Mouse (Mus musculus) embryonic facial prominence, embryonic 11.5 days (tissue): Measurements from ENCODE around the gene Mgme1. TPM values are rescaled to one million over a fixed set of nuclear protein-coding genes. Genes with fewer than 3 reads are reported as not detected.

Experiments
- ATAC-seq: fragments of 200-750 bp; cut with Nextera tagmentation; replicated peaks from 2 replicates; pipeline ENCODE4 v1.8.0; 2017; ENCODE audit warnings: low read depth; ENCODE audit not compliant: insufficient number of reproducible peaks, low FRiP score, low TSS enrichment
- DNase-seq: peaks from one replicate; pipeline ENCODE4 v3.0.0-alpha.2; 2015; ENCODE audit warnings: low spot score
- H3K27ac ChIP-seq: fragments of 300-500 bp; sonication (generic); replicated peaks from 2 replicates; pipeline ENCODE4 v1.5.1; 2014; ENCODE audit warnings: mild to moderate bottlenecking, low read depth, low read length, control low read depth
- H3K27me3 ChIP-seq: fragments of 300-500 bp; sonication (generic); 2 replicates; pipeline ENCODE4 v1.6.1; 2014; ENCODE audit warnings: mild to moderate bottlenecking, low read length, moderate library complexity, mixed read lengths; ENCODE audit not compliant: control insufficient read depth, insufficient read depth
- H3K36me3 ChIP-seq: fragments of 300-500 bp; sonication (generic); replicated peaks from 2 replicates; pipeline ENCODE4 v1.6.1; 2014; ENCODE audit warnings: low read depth, mild to moderate bottlenecking, low read length, moderate library complexity, mixed read lengths; ENCODE audit not compliant: control insufficient read depth, insufficient read depth
- H3K4me1 ChIP-seq: fragments of 300-500 bp; sonication (generic); 2 replicates; pipeline ENCODE4 v1.6.1; 2014; ENCODE audit warnings: low read length, mixed read lengths; ENCODE audit not compliant: control insufficient read depth, insufficient read depth
- H3K4me2 ChIP-seq: fragments of 300-500 bp; sonication (generic); 2 replicates; pipeline ENCODE4 v1.6.1; 2014; ENCODE audit warnings: low read depth, mild to moderate bottlenecking, control low read depth, low read length, moderate library complexity
- H3K4me3 ChIP-seq: fragments of 300-500 bp; sonication (generic); 2 replicates; pipeline ENCODE4 v1.5.1; 2014; ENCODE audit warnings: low read depth, low read length, control low read depth
- H3K9ac ChIP-seq: fragments of 300-500 bp; sonication (generic); replicated peaks from 2 replicates; pipeline ENCODE4 v1.6.1; 2014; ENCODE audit warnings: mild to moderate bottlenecking, control low read depth, low read length
- H3K9me3 ChIP-seq: fragments of 300-500 bp; sonication (generic); replicated peaks from 2 replicates; pipeline ENCODE4 v1.6.1; 2016; ENCODE audit warnings: mild to moderate bottlenecking, low read length, inconsistent platforms, mixed read lengths; ENCODE audit not compliant: control insufficient read depth
- WGBS: fragments of 180-500 bp; shearing (Covaris S2); extraction: QIAGEN DNeasy Blood & Tissue Kit; methylation state at CpG from one replicate; pipeline ENCODE4 v1.1.7; 2014; 5-methylcytosine and 5-hydroxymethylcytosine counted together
- polyA plus RNA-seq: library from polyadenylated mRNA; unstranded; fragments of >200 nt; fragmentation: Nextera tagmentation; extraction: Ambion mirVana; gene quantifications from 2 replicates; pipeline ENCODE4 v1.2.1, GENCODE M21; 2014

Gene Mgme1
- polyA plus RNA-seq, 1 experiment from 2014 or later: 20.1 TPM

GRCm38 (mm10) chr2:144279742-144280141, 9.3 kb downstream of the Mgme1 start:
- no peak overlapping the region for H3K27ac ChIP-seq
- H3K4me3 ChIP-seq: no peak overlapping the region
- DNase-seq (no peak), ATAC-seq (no peak)
- 90% methylated on average over 5 of the region's 5 CpGs for WGBS
- no peaks in the 10 kb centered on the region for H3K4me1 ChIP-seq
- H3K4me2 ChIP-seq: no peak overlapping the region
- H3K9ac ChIP-seq: no peak overlapping the region
- no peaks in the 10 kb centered on the region for H3K9me3 ChIP-seq
- H3K27me3 ChIP-seq: no peaks in the 10 kb centered on the region
- no peaks in the 10 kb centered on the region for H3K36me3 ChIP-seq

- Histone ChIP-seq H3K4me3 (no peak overlapping the region), H3K27me3 (no peaks in the 10 kb centered on the region), H3K9ac (no peak overlapping the region), H3K27ac (no peak overlapping the region), H3K36me3 (no peaks in the 10 kb centered on the region), H3K4me1 (no peaks in the 10 kb centered on the region), H3K4me2 (no peak overlapping the region), H3K9me3 (no peaks in the 10 kb centered on the region)
- WGBS: 85% methylated on average over 3 of the region's 3 CpGs
- ATAC-seq (no peak), DNase-seq (no peak)
These were observed 10.1 kb downstream of the Mgme1 start for GRCm38 (mm10) chr2:144280568-144280967.

GRCm38 (mm10) chr2:144281417-144281816, 11.0 kb downstream of the Mgme1 start:
- H3K9me3 ChIP-seq: no peaks in the 10 kb centered on the region
- H3K9ac ChIP-seq: no peak overlapping the region
- H3K4me2 ChIP-seq: no peak overlapping the region
- ATAC-seq (no peak), DNase-seq (no peak)
- no peak overlapping the region for H3K27ac ChIP-seq
- H3K4me3 ChIP-seq: no peak overlapping the region
- H3K4me1 ChIP-seq: no peaks in the 10 kb centered on the region
- 72% methylated on average over 3 of the region's 3 CpGs for WGBS
- no peaks in the 10 kb centered on the region for H3K36me3 ChIP-seq
- H3K27me3 ChIP-seq: no peaks in the 10 kb centered on the region

- no peaks in the 10 kb centered on the region for H3K36me3 ChIP-seq
- H3K4me3 ChIP-seq: no peak overlapping the region
- ATAC-seq (no peak), DNase-seq (no peak)
- H3K27ac ChIP-seq: no peak overlapping the region
- no peaks in the 10 kb centered on the region for H3K4me1 ChIP-seq
- no peak overlapping the region for H3K4me2 ChIP-seq
- no peaks in the 10 kb centered on the region for H3K27me3 ChIP-seq
- H3K9me3 ChIP-seq: no peaks in the 10 kb centered on the region
- no peak overlapping the region for H3K9ac ChIP-seq
- 87% methylated on average over 7 of the region's 7 CpGs for WGBS
These were observed 19.9 kb downstream of the Mgme1 start for GRCm38 (mm10) chr2:144290321-144290720.

- no peak overlapping the region for H3K9ac ChIP-seq
- H3K27ac ChIP-seq: no peak overlapping the region
- WGBS: 87% methylated on average over 11 of the region's 11 CpGs
- no peak for ATAC-seq
- no peaks in the 10 kb centered on the region for H3K4me1 ChIP-seq
- no peak overlapping the region for H3K4me2 ChIP-seq
- no peaks in the 10 kb centered on the region for H3K36me3 ChIP-seq
- no peaks in the 10 kb centered on the region for H3K9me3 ChIP-seq
- no peak overlapping the region for H3K4me3 ChIP-seq
- DNase-seq: no peak
- H3K27me3 ChIP-seq: no peaks in the 10 kb centered on the region
These were observed 21.3 kb downstream of the Mgme1 start for GRCm38 (mm10) chr2:144291600-144292305.

GRCm38 (mm10) chr2:144295145-144295735, 24.8 kb downstream of the Mgme1 start:
- no peak overlapping the region for H3K4me2 ChIP-seq
- H3K4me3 ChIP-seq: no peak overlapping the region
- no peaks in the 10 kb centered on the region for H3K36me3 ChIP-seq
- DNase-seq (no peak), ATAC-seq (no peak)
- no peak overlapping the region for H3K9ac ChIP-seq
- WGBS: 68% methylated on average over 9 of the region's 9 CpGs
- no peaks in the 10 kb centered on the region for H3K4me1 ChIP-seq
- no peaks in the 10 kb centered on the region for H3K9me3 ChIP-seq
- no peaks in the 10 kb centered on the region for H3K27me3 ChIP-seq
- no peak overlapping the region for H3K27ac ChIP-seq

GRCm38 (mm10) chr2:144299749-144300669, 29.5 kb downstream of the Mgme1 start:
- WGBS: 80% methylated on average over 9 of the region's 9 CpGs
- Histone ChIP-seq H3K36me3 (no peaks in the 10 kb centered on the region), H3K27me3 (no peaks in the 10 kb centered on the region), H3K9me3 (no peaks in the 10 kb centered on the region), H3K4me3 (no peak overlapping the region), H3K4me2 (no peak overlapping the region), H3K9ac (no peak overlapping the region), H3K27ac (no peak overlapping the region), H3K4me1 (no peaks in the 10 kb centered on the region)
- ATAC-seq (no peak), DNase-seq (no peak)

- H3K9me3 ChIP-seq: no peaks in the 10 kb centered on the region
- H3K4me3 ChIP-seq: no peak overlapping the region
- ATAC-seq (no peak), DNase-seq (no peak)
- H3K9ac ChIP-seq: no peak overlapping the region
- no peak overlapping the region for H3K4me2 ChIP-seq
- no peaks in the 10 kb centered on the region for H3K4me1 ChIP-seq
- H3K27me3 ChIP-seq: no peaks in the 10 kb centered on the region
- 90% methylated on average over 11 of the region's 11 CpGs for WGBS
- no peak overlapping the region for H3K27ac ChIP-seq
- H3K36me3 ChIP-seq: no peaks in the 10 kb centered on the region
These were observed 30.6 kb downstream of the Mgme1 start for GRCm38 (mm10) chr2:144301101-144301500.
